Mouse (Mus musculus) small intestine, adult 2 months (tissue): ENCODE results near the gene Agap1. TPM values are rescaled to one million over a fixed set of nuclear protein-coding genes. Genes with fewer than 3 reads are reported as not detected.

Experiments
- H3K27ac ChIP-seq: fragments of 200-500 bp; 2 replicates; pipeline ENCODE4 v1.5.1; 2012; ENCODE audit warnings: low read depth, low read length, control low read depth, inconsistent platforms; ENCODE audit not compliant: insufficient read depth
- H3K27me3 ChIP-seq: fragments of 200-500 bp; 2 replicates; pipeline ENCODE4 v1.6.1; 2012; ENCODE audit warnings: mild to moderate bottlenecking, moderate library complexity, low read length, inconsistent platforms; ENCODE audit not compliant: control insufficient read depth, insufficient read depth
- H3K36me3 ChIP-seq: fragments of 200-500 bp; 2 replicates; pipeline ENCODE4 v1.6.1; 2012; ENCODE audit warnings: mild to moderate bottlenecking, low read length, control low read depth, inconsistent platforms; ENCODE audit not compliant: control insufficient read depth, insufficient read depth
- H3K4me1 ChIP-seq: fragments of 200-500 bp; 2 replicates; pipeline ENCODE4 v1.6.1; 2012; ENCODE audit warnings: low read length, inconsistent platforms, mixed read lengths; ENCODE audit not compliant: control insufficient read depth, insufficient read depth, insufficient read length
- H3K4me3 ChIP-seq: fragments of 200-500 bp; 2 replicates; pipeline ENCODE4 v1.5.1; 2012; ENCODE audit warnings: low read depth, mild to moderate bottlenecking, control low read depth, inconsistent platforms, low read length, moderate library complexity
- CTCF ChIP-seq: fragments of 200-500 bp; IDR thresholded peaks from 2 replicates; pipeline ENCODE4 v1.5.1; 2012; ENCODE audit warnings: low read depth, mild to moderate bottlenecking, control low read depth, inconsistent platforms, low read length, moderate library complexity, mixed read lengths; ENCODE audit not compliant: insufficient replicate concordance, insufficient read length; ENCODE audit errors: extremely low read depth
- POLR2A ChIP-seq: fragments of 200-500 bp; IDR thresholded peaks from 2 replicates; pipeline ENCODE4 v1.6.1; 2012; ENCODE audit warnings: low read depth, mild to moderate bottlenecking, control low read depth, inconsistent platforms, low read length, moderate library complexity
- WGBS: fragments of 180-500 bp; shearing (Covaris S2); methylation state at CpG from one replicate; pipeline ENCODE4 v1.1.7; 2018; 5-methylcytosine and 5-hydroxymethylcytosine counted together
- polyA plus RNA-seq: library from polyadenylated mRNA; depleted of rRNA; stranded (reverse); fragments of >200 nt; gene quantifications from 2 replicates; pipeline ENCODE4 v1.2.3, GENCODE M21; 2012

Agap1 gene
- polyA plus RNA-seq, 1 experiment, result 27.8 TPM

DNA sequence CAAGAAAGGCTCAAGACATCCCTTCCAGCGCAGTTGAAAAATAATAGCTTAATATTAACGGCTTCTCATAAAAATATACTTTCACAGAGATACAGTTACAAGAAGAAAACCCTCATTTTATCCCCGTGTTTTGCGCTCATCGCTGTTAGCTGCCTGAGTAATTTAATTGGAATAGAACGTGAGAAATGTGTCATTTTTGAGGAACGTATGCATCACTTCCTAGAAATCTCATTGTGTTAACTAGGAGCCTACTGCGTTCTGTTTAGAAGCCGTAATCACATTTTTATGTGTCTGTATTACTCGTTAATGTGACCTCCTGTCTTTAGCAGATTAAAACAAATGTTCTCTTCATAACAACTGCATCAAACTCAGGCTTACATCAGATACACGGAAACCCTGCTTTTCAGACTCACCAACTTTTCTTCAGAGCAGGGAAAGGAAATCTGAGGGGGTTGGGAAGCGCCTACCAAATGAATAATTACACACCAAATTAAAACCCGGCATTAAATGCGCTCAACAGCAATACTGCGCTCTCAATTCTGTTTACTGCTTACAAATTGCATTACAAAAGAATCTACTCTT is 487.9 kb downstream of the Agap1 start:
- H3K4me1 ChIP-seq, result peaks cover 3% of the 10 kb centered on the region
- no peak overlapping the region for H3K4me3 ChIP-seq
- H3K27ac ChIP-seq, result no peak overlapping the region
- H3K36me3 ChIP-seq, result no peaks in the 10 kb centered on the region
- WGBS, result 17% methylated on average over 15 of the region's 15 CpGs
- peaks cover 40% of the 10 kb centered on the region for H3K27me3 ChIP-seq
- no peak for TF ChIP-seq CTCF
- TF ChIP-seq POLR2A, result no peak

- 3% methylated on average over 16 of the region's 16 CpGs for WGBS
- Histone ChIP-seq H3K27me3 (peaks cover 37% of the 10 kb centered on the region), H3K27ac (no peak overlapping the region), H3K36me3 (no peaks in the 10 kb centered on the region), H3K4me3 (no peak overlapping the region), H3K4me1 (peaks cover 3% of the 10 kb centered on the region)
- TF ChIP-seq CTCF, result peak; percentile 94
- no peak for TF ChIP-seq POLR2A
Observed at GRCm38 (mm10) chr1:89943202-89943601, 488.6 kb downstream of the Agap1 start.
